Mouse (Mus musculus) heart, adult 9 months (tissue): ENCODE data around the gene Cdc42ep5.
A peak's percentile ranks its signal among the peaks of the same experiment; 100 is the strongest.

Experiments used
- DNase-seq, 2 experiments: peaks; one replicate each; pipeline ENCODE4 v3.0.0; 2022; ENCODE audit warnings: low spot score in 2 of 2

Cdc42ep5 gene

GRCm38 (mm10) chr7:4125306-4125705 lies 39.4 kb downstream of the Cdc42ep5 start:
- DNase-seq: no peak

- DNase-seq: no peak
Measured at GRCm38 (mm10) chr7:4124856-4125255, 39.8 kb downstream of the Cdc42ep5 start.

DNA sequence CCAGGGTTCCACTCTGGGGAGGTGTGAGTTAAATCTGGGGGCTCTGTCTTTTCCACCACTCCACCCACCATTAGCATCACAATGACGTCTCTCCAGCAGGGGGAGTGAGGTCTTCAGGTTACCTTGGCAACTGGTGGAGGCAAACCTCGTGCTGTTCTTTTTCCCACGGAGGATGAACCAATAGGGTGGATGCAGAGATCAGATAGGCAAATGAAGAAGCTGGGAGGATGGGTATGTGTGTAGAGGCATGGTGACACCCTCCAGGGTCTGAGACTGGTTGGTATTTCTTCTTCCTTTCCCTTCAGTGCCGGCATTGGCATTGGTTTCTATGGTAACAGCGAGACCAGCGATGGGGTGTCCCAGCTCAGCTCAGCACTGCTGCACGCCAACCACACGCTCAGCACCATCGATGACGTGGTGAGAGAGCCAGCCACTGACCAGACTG lies 40.3 kb downstream of the Cdc42ep5 start:
- peak in 1 of 2 experiments; percentile 35 for DNase-seq

DNA sequence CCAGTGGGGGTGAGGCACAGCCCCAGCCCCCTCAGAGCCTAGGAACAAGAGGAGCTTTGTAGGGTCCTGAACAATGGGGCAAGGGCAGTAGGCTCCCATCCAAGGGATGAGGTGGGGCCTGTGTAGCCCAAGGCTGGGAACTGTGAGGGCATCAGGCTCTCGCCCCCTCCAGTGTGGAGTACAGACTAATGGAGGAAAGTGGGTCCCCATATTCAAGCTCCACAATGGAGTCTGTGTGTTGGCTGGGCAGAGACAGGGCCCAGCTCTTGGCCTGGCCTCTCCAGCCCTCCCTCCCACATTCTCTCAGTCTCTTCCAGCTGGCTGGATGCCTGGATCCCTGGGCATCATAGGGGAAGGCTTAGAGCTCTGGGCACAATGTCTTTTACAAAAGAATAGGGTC lies 40.9 kb downstream of the Cdc42ep5 start:
- peak in 1 of 2 experiments; percentile 27 for DNase-seq

GRCm38 (mm10) chr7:4122783-4123182 lies 41.9 kb downstream of the Cdc42ep5 start:
- DNase-seq: no peak

- DNase-seq: no peak
Measured at GRCm38 (mm10) chr7:4122076-4122768, 42.4 kb downstream of the Cdc42ep5 start.

- no peak for DNase-seq
Measured at GRCm38 (mm10) chr7:4119976-4120921, 44.4 kb downstream of the Cdc42ep5 start.

DNA sequence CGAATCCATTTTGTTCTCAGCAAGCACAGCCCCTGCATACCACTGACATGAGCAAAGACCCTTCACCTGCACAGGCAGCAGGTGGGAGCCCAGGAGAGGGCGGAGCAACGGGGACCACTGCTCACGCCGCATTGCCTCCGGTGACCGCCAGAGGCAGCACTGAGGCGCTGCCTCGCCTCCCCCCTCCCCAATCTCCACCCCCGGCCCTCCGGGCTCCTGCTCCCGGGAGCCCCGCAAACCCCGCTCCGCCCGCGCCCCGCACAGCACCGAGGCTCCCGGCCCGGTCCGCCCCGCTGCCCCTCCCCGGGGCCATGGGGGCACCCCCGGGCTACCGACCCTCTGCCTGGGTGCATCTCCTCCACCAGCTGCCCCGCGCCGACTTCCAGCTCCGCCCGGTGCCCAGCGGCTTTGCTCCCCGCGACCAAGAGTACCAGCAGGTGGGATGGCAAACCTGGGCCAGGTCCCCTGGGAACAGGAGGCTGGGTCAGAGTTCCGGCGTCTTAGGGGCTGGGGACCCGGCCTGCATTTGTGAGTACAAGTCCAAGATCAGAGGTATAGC lies 45.2 kb downstream of the Cdc42ep5 start, which contains the start of gene Ttyh1:
Ttyh1 (plus strand) TSS at position 65 of the 559 bp plus-strand sequence.
- no peak for DNase-seq

GRCm38 (mm10) chr7:4117050-4117814 lies 47.4 kb downstream of the Cdc42ep5 start:
- no peak for DNase-seq

GRCm38 (mm10) chr7:4111766-4112165 lies 52.9 kb downstream of the Cdc42ep5 start:
- DNase-seq: peak in 1 of 2 experiments; percentile 23

DNA sequence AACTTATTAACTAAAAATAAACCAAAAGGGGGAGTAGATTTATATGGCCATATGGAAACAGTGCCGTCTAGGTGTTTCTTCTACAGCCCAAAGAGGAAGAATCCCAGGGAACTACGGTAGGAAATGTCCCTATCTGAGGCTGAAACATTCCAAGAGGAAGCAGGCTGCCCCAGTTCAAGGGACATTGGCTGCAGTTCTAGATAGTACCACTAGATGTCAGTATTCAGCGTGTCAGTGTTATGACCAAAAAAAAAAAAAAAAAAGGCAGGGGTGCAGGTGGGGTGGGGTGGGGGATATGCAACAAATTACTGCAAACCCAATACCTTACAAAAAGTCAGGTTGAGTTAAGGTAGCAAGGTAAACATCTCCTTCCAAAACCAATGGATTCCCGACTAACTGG lies 61.2 kb downstream of the Cdc42ep5 start:
- peak in 1 of 2 experiments; percentile 35 for DNase-seq
